Mouse (Mus musculus) myocyte (in vitro differentiated cells): ENCODE measurements around the gene Parm1.

ENCODE experiments used
- CEBPB ChIP-seq: IDR thresholded peaks from 2 replicates; pipeline ENCODE4 v1.6.1; 2011; ENCODE audit warnings: mild to moderate bottlenecking, moderate library complexity; ENCODE audit not compliant: poor library complexity, insufficient read depth, severe bottlenecking
- E2F4 ChIP-seq: IDR thresholded peaks from one replicate; pipeline ENCODE4 v1.6.1; 2011; ENCODE audit warnings: mild to moderate bottlenecking, control low read depth, moderate library complexity; ENCODE audit not compliant: insufficient read depth
- MAX ChIP-seq: IDR thresholded peaks from one replicate; pipeline ENCODE4 v1.6.1; 2011; ENCODE audit warnings: low read depth, mild to moderate bottlenecking, control low read depth
- MYOD1 ChIP-seq, 3 experiments: IDR thresholded peaks; one replicate each; pipeline ENCODE4 v1.6.1; 2011; ENCODE audit warnings: control low read depth in 2 of 3, low read depth in 2 of 3, mild to moderate bottlenecking in 2 of 3, moderate library complexity in 1 of 3; ENCODE audit not compliant: insufficient read length in 2 of 3, control insufficient read depth in 1 of 3
- MYOG ChIP-seq, 3 experiments: IDR thresholded peaks; one replicate each; pipeline ENCODE4 v1.6.1; 2011; ENCODE audit warnings: control low read depth in 2 of 3, low read depth in 2 of 3, mild to moderate bottlenecking in 2 of 3; ENCODE audit not compliant: insufficient read length in 2 of 3, control insufficient read depth in 1 of 3, insufficient read depth in 1 of 3
- POLR2A ChIP-seq: IDR thresholded peaks from one replicate; pipeline ENCODE4 v1.6.1; 2011; ENCODE audit warnings: low read depth, mild to moderate bottlenecking, control low read depth, moderate library complexity; ENCODE audit not compliant: insufficient read length
- POLR2AphosphoS2 ChIP-seq: IDR thresholded peaks from one replicate; pipeline ENCODE4 v1.6.1; 2011; ENCODE audit warnings: low read depth, control low read depth; ENCODE audit not compliant: insufficient read length
- TCF12 ChIP-seq: IDR thresholded peaks from one replicate; pipeline ENCODE4 v1.6.1; 2011; ENCODE audit warnings: mild to moderate bottlenecking, control low read depth; ENCODE audit not compliant: poor library complexity, insufficient read depth, severe bottlenecking
- USF1 ChIP-seq: IDR thresholded peaks from one replicate; pipeline ENCODE4 v1.6.1; 2011; ENCODE audit warnings: low read depth, mild to moderate bottlenecking, control low read depth, moderate library complexity

- TF ChIP-seq E2F4, result no peak
- no peak for TF ChIP-seq POLR2A
- no peak for TF ChIP-seq TCF12
- no peak for TF ChIP-seq MAX
- TF ChIP-seq MYOG (IDR thresholded peaks at IDR 0.05; ENCODE audit: control insufficient read depth in 1 of 3, insufficient read depth in 1 of 3, insufficient read length in 2 of 3, low read depth in 2 of 3), result no peak
- no peak for TF ChIP-seq USF1
- no peak for TF ChIP-seq MYOD1 (IDR thresholded peaks at IDR 0.05; ENCODE audit: control insufficient read depth in 1 of 3, insufficient read length in 2 of 3, low read depth in 2 of 3)
- no peak for TF ChIP-seq POLR2AphosphoS2
- TF ChIP-seq CEBPB, result no peak
Measured at GRCm38 (mm10) chr5:91581799-91582198, 64.4 kb downstream of the Parm1 start.
